Mouse (Mus musculus): ENCODE results near the gene Sh3glb2.

Sh3glb2 gene

DNA sequence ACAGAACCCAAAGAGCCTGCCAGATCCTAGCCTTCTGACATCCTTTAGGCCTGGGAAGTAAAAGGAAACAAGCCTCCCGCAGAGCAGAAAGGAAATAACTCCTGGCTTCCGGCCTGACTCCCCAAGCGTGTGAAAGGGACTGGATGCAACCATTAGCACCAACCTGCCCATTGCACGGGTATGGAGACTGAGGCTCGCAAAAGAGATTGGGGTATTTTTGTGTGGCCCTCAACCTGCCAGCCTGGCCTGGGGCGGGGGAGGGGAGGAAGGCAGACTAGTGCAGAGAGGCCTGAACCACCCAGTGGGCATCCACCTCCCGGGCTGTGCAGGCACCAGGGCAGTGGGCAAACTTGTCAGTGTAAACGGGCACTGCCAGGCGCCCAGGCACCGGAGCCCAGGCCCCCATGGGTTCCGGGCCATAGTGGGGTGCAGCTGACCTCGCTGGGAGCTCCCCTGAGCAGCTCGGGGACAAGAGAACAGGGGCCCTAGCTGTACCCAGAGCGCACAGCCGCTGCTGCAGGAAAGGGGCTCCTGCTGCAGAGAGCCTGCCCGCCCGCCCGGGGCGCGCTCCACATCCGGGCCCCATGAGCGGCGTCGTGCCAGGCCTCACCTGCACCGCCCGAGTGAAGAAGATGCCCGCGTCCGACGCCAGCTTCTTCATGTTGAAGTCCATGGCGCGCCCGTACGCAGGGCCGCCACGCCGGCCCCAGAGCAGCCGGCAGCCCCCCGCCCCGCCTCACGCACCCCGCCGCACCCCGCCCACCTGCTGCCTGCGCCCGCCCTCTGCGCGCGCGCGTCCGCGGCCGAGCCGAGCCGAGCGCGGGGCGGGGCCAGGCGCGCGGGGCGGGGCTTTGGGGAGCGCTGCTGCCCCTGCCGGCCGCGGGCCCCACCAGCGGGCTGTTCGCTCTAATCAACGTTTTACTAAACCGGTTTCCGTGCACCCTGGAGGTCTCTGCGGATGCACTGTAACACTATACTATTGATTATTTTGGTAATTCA, at the start of gene Sh3glb2:
Sh3glb2 (minus strand) TSS at position 805 of the 999 bp plus-strand sequence.
- DNase-seq (ENCODE audit: low spot score): peak; percentile 97

DNA sequence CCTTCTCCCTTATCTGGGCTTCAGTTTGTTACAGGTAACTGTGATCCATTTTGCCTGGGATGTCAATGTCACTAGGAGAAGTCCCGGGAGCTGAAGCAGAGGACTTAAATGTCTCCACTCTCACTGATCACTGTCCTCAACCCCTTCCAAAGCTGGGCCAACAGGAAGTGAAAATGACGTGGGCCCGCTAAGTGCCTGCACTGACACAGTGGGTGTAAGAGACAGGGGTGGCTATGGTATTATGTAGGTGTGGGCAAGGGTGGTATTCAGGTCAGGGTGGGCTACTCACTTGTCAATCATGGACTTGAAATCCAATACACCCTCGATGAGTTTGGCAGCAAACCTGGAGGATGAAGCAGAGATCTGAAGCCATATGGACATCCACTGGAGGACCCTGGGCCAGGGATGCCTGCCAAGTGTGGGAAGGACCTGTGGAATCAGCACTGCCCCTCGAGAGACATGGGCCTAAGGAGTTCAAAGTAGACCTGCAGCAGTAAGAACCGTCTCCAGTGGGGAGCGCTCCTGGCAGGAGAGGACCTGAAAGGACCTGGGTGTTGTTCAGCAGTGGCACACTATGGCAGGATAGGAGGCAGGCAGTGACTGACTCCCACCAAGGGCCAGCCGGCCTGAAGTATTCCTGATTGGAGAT, 49.4 kb upstream of the Sh3glb2 start:
- DNase-seq (ENCODE audit: low spot score): no peak

DNA sequence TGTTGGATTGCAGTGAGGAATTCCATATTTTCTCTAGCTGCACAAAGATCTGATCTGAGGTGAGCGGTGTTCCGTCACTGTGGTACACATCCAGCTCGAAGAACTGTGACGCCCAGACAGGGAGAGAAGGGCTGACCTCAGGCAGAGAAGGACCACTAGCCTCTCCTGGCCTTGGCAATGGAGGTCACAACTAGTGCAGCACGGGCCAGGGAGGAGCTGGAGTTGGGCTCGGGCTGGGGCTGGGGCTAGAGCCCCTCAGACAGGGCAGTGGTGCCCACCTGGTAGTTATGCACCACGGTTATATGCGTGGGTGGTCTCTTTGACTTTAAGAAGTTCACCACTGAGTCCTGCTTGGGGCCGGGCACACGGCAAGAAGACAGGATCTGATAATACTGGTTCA, 48.6 kb upstream of the Sh3glb2 start:
- DNase-seq (ENCODE audit: low spot score): no peak

DNA sequence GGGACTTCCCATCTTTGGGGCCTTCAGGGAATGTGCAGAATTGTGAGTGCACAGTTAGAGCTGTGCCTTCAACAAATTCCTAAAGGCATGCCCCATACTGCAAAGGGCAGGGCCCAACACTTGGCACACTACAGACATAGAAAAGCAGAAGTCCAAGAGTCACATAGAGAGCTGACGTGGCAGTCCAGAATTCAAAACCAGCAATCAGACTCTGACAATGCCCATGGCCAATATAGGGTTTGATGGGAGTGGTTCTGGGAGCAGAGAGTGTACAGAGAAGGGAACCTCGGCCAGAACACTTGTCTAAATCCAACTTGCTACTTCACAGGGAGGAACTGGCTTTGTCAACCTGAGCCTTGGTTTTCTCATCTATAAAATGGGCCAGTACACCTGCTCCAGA, 48.1 kb upstream of the Sh3glb2 start:
- DNase-seq (ENCODE audit: low spot score): no peak

DNA sequence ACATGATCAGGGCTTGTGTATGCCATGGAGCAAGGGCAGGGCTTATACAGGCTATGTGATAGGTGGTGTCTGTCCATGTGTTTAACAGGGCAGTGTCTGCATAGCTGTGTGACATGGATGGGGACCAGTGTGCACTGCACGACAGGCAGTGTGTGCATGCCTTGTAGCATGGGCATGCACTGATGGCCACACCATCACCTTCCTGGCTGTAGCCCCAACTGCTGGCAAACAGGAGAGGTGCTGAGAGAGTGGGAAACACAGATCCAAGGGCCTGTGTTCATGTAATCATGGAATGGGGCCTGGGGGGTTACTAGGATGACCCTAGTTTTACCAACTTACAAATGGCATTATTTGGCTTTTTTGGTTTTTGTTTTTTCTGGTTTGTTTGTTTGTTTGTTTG, 44.7 kb upstream of the Sh3glb2 start:
- DNase-seq (ENCODE audit: low spot score): no peak

DNA sequence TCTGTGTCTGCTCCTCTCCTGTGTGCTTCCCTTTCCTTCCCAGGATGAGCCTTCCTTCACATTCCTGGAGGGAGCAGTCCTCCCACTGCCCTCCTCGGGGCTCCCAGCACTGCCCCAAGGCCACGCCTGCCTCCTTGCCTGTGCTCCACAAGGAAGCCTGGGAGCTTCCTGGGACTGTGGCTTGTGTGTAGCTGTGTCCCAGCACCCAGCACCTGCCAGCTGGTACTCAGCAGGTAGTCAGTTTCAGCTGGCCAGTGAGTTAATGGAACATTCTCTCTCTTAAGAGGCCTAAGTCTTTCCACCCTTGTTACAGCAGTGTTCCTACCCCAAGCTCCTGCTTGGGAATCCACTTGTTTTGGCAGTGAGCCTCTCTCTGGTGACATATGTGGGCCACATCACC, 43.7 kb upstream of the Sh3glb2 start:
- no peak for DNase-seq (ENCODE audit: low spot score)

DNA sequence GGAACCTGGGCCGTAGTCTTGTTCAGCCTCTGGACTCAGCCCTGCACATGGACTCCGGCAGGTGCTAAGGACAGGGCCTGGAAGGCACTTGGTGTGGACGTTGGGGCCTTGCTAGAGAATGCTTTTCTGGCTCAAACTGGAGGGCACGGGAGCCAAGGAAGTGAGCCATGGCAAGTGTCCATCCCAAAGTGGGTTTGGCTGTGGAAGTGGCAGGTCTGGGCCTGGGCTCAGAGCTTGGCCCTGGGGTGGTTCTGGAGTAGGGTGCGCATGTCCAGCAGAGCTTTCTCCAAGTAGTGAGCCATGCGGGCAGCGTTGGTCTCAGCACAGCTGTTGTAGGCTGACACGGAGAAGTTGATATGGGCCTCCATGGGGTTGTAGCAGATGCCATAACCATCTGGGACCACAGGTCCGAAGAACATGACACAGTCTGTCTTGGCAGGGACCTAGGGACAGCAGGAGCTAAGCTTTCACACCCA, 43.3 kb upstream of the Sh3glb2 start:
- no peak for DNase-seq (ENCODE audit: low spot score)

DNA sequence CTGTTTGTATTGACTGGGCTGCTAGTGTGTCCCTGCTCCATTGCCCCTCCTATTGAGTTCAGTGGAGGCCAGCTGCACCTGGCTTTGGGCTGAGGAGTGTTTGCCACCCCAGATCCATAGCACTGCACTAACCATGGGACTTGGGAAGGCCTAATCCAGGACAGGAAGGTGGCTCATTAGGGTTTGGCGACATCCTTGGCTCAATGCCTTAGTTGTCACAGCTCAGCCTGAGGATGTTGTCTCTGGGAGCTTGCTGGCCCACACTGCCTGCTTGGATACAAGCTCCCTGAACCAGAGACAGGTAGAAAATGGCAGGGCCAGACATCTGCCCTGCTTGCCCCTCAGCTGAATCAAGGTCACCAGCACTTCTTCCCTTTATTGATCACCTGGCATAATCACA, 42.4 kb upstream of the Sh3glb2 start:
- no peak for DNase-seq (ENCODE audit: low spot score)

DNA sequence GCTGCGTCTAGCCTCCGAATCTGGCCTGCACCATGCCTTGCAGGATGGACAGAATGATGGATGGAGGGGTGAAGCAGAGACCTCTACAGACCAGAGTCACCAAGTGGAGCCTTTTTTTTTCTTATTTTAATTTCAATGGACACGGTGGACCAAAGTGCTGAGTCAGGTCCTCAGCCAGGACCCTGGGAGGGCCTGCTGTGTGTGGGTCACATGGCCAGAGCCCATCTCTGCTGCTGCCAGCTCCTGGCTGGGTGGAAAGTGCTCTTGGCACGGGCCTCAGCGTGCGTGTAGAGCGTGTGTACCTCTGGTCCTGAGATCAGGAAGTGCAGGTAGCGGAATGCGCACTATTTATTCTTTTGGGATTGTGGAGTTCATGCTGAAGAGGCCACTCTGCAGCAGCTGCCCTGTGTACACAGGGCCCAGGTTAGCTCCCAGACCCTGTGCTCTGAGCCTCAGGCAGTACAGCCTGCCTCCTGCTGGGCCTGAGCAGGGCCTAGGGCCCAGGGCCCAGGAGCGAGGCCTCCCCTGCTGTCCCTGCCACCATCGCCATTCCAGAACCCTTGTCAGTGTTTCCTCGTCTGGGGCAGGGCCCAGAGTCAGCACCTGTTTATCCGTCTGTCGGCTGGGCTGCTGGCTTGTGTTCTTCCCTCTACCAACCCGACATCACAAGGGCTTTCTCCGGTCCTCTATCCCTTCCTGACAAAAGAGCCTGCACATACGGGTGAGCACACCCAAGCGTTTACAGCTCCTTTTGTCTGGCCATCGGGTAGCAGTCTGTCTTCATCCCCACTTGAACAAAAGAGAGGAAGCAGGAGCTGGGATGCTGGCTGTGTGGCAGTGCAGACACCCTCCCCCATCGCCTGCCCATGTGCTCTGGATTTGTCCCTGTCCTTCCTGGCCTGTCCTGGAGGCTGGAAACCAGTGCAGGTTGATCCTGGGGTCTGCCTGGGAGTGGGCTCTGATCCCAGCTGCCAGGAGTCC, 40.3 kb upstream of the Sh3glb2 start:
- no peak for DNase-seq (ENCODE audit: low spot score)

DNA sequence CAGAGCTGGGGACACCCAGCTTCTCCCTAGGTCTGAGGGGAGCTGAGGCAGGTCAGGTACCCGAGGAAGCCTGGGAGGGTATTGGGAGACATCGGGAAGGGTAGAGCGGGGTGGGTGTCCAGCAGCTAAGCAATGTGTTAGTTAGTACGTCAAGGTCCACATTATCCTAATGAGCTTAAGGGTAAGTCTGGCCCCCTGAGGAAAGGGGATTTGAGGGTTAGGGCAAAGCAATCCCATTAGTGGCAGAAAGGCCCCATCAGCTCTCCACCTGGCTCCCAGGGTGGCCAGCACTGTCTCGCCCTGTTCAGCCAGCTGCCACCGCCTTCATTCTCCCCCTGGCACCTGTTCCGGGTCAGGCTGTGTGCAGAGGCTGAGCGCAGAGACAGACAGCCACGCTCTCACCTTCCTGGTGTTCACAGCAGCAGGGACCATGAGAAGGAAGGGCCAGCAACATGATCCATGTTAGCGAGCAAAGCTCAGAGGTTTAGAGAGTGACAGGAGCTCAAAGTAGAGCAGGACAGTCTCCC, 38.9 kb upstream of the Sh3glb2 start:
- no peak for DNase-seq (ENCODE audit: low spot score)

DNA sequence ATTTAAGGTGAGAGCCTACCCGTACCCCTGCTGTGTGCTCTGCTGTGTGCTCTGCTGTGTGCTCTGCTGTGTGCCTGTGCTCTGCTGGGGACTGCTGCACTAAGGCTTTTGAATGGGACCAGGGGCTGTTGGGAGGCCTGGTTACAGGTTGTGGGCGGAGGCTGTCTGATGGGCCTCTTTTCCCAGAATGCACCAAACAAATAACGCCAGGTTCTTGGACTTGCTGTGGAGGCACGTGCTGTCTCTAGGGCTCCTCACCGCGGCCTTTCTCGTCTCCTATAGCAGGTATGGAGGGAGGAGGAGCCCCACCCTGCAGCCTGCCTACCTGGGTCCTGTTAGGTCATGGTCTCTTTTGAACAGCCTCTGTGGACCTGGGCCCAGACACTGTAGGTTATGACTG, 37.1 kb upstream of the Sh3glb2 start:
- DNase-seq (ENCODE audit: low spot score): no peak

DNA sequence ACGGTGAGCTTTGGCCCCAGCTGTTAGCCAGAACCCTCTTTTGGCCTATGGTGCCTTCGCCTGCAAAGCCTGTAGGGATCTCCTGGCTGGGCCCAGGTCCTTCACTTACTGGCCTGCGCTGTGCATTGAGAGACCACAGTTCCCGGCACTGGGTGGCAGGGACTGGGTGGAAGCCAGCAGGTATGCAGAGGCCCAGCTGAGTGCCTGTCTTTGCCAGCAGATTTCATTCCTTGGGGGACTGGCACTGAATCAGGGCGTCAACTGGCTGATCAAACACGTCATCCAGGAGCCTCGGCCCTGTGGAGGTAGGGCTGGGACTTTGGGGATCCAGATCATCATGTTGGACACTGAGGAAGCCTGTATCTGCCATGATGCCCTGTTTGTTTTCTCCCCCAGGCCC, 36.6 kb upstream of the Sh3glb2 start:
- no peak for DNase-seq (ENCODE audit: low spot score)

DNA sequence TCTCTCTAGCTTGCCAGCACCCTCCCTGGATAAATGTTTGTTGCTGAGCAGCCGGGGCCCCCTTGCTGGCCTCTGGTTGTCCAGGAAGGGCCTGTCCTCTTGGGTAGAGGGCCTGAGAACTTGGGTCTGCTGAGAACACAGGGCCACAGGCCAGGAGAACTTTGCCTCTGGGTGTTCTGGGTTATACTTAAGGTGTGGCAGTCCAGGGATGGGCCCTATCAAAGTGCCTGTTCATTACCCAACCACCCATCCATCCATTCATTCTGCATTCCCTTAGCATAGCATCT, 34.2 kb upstream of the Sh3glb2 start:
- DNase-seq (ENCODE audit: low spot score): no peak

DNA sequence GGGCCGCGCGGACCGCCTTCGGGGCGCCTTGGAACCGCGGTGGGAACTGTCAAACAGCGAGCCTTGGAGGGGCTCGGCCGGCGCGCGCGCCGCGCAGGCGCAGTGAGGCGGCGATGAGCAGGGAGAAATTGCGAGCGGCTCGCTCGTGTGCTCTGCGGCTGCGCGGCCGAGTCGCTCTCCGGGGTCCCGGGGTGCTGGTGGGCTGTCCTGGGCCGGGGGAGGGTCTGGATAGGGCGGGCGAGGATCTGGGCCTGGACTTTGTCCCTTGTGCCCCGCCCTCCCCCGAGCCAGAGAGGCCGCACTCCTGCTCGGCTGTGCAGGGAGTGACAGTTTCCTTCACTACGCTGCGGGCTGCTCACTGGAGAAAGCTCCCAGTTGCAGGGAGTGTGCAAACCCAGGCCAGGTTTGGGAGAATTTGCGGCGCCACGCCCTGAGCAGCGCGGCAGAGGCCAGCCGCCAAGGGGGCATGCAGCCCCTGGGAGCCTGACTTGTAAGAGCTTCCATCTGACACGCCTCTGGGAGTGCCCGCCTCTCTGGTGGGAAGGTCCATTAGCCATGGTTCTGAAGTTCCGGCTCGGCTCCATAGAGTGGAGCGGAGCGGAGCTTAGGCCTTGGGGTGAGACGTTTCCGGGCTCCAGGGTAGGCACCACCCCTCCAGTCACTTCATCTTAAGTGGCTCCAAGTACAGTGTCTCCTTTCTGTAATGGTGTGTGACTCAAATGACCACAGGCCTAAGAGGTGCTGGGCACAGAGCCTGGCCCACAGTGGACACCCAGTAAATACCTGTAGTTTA, 33.6 kb upstream of the Sh3glb2 start:
- DNase-seq (ENCODE audit: low spot score): peak; percentile 87

DNA sequence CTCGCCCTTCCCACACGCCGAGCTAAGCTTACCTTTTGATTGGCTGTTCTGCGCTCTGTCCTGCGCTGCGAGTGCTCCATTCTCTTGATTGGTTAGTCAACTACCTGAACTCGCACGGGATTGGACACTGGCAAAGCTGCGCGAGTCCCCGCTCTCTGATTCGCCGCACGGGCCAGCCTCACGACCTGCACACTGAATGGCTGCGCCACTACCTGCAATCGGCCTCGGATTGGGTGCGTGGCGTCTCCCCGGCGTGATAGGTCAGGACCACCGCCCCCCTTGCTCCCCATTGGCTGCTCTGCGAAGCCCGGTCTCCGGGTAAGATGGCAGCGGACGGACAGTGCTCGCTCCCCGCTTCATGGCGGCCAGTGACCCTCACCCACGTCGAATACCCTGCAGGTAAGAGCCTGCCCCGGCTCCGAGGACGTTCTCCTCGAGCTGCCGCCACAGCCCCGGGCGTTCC, 33.0 kb upstream of the Sh3glb2 start, which contains the start of gene Dolpp1:
Dolpp1 (plus strand) TSS at position 141 of the 463 bp plus-strand sequence.
- DNase-seq (ENCODE audit: low spot score): peak; percentile 94

DNA sequence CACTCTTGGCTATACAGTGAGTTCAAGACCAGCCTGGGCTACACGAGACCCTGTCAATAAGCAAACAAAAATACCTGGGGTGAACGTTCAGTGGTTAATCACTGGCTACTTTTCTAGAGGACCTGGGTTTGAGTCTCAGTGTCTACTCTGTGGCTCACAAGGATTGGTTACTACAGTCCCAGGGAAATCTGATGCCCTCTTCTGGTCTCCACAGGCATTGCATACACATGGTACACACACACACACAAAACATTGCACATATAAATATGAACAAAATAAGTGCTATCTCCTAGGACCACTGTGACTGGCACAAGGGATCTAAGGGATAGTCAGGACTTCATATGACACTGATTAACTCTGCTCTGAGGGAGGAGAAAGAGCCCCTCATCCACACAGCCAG, 29.9 kb upstream of the Sh3glb2 start:
- no peak for DNase-seq (ENCODE audit: low spot score)

DNA sequence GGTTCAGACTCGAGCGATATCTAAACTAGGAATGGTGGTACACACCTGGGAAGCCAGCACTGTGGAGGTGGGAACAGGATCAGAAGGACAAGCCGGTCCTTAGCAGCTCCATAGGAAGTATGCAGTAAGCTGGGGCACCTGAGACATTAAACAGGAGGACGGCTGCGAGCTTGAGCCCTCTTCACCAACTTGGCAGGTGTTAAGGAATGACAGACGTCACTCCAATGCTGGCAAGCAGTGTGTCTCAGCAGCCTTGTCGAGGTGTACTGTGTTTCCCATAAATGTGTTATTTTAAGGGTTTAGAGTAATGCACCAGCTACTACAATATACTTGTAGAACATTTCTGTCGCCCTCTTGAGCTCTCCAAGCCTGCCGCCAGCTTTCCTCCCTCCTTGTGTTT, 27.8 kb upstream of the Sh3glb2 start:
- DNase-seq (ENCODE audit: low spot score): no peak

DNA sequence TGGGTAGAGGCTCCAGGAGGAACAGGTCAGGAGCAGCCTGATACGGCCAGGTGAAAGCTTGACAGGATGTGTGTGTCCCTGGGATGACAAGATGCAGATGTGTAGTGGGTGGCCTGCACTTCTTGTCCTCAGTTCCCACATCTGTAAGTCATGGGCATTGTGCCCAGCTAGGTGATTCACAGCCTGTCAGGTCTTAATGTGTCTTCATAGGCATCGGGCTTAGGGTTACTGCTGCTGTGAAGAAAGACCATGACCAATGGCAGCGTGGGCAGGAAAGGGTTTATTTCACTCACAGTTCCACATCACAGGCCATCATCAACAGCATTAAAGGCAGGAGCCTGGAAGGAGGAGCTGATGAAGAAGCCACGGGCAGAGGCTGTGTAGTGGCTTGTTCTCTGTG, 26.5 kb upstream of the Sh3glb2 start:
- no peak for DNase-seq (ENCODE audit: low spot score)

DNA sequence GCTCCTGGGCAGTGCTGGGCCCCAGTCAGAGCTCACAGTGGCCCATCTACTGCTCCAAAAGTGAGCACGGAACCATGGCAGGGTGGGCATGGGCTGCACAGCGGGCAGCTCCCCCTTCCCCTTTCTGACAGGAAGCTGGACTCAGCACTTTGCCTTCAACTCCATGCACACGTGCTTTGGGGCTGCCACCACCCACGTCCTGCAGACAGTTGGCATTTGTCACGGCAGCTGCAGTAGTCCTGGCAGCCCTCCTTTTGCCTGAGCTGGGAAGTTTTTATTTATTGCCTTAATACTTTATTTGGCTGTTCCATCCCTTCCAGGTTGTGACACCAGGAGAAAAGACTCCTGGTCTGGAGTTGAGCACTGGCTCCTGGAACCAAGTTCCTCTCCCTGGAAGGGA, 25.7 kb upstream of the Sh3glb2 start:
- no peak for DNase-seq (ENCODE audit: low spot score)

DNA sequence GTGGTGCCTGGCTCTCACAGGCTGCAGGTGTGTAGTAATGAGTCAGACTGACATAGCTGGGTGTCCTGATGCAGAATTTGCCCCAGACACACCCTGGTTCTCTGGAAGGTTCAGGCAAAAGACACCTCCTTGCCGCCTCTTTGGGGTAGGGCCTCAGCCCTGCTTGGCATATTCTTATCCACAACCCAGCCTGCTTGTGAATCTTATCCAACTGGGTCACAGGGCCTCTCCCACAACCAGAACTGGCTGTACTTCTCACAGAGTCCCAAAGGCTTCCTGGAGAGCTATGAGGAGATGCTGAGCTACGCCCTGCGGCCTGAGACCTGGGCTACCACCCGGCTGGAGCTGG, 22.2 kb upstream of the Sh3glb2 start:
- no peak for DNase-seq (ENCODE audit: low spot score)
